ENCODE assay signal across 7 mouse cellular contexts in the genomic region with DNA sequence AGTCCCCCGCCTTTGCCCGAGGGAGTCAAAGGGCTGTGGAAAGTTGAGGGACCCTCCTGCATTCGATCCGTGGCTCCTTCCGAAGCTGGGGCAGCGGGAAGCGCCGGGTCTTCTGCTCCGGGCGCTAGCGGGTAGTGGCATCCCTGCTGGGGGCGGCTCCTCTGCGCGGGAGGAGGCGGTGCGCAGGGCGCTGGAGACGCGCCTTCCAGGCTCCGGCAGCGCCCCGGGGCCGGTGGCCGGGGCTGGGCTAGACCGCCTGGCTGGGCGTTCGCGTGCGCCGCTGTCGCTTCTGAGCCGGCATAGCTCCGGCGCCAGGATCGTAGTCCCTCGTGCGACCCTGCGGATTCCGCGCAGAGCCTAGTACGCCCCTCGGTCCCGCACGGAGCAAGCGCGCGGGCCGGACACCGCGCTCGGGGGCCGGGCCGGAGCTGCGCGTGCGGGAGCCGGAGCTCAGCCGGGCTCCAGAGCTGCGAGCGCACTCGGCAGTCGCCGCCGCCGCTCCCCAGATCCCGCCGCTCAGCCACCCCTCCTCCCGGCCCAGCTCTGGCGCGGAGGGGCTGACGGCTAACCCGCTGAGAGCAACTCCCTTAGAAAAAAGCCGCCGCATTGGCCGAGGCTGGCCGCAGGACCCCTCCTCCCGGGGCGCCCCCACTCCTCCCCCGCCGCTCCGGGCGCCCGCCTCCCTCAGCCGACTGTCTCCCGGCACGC. TPM values are rescaled to one million over a fixed set of nuclear protein-coding genes. Genes with fewer than 3 reads are reported as not detected.
A peak's percentile ranks its signal among the peaks of the same experiment; 100 is the strongest.
DNase-seq lines count a peak whose midpoint lies in the region; TF ChIP-seq lines count a peak whose summit lies in the region.

Bmper (plus strand) TSS at position 236 of the 708 bp plus-strand sequence.

- H3K27me3 ChIP-seq in cerebellum, adult 2 months (ENCODE audit: control insufficient read depth, insufficient read depth, low read length) = no peaks in the 10 kb centered on the region; the same call in 1 of the 2 replicates

- 1% methylated on average over 85 of the region's 86 CpGs for WGBS in cerebellum, adult 2 months

- H3K4me3 ChIP-seq in cerebellum, adult 2 months (replicated peaks; ENCODE audit: insufficient read depth, low read depth, low read length) = peak within 1 kb of the TSS; percentile 61

- TF ChIP-seq POLR2A in cerebellum, adult 2 months (IDR thresholded peaks at IDR 0.05; ENCODE audit: borderline replicate concordance, insufficient read depth, low read length) = no peak

- H3K4me1 ChIP-seq in cerebellum, adult 2 months (ENCODE audit: control insufficient read depth, insufficient read depth, low read length) = no peaks in the 10 kb centered on the region

- H3K27ac ChIP-seq in cerebellum, adult 2 months (ENCODE audit: insufficient read depth, low read length) = no peak within 1 kb of the TSS

- peak; percentile 70 for DNase-seq in adipocyte (ENCODE audit: low spot score)
- DNase-seq in cerebellum, adult 2 months = peak; percentile 35 to 56
- peak; percentile 43 for DNase-seq in forelimb bud, embryonic 11.5 days (ENCODE audit: low read depth, low spot score)
- peak; percentile 71 for DNase-seq in heart, postnatal 4 days
- peak; percentile 42 to 51 for DNase-seq in layer of hippocampus, postnatal 36 days
- DNase-seq in lung, postnatal 25 days (ENCODE audit: low spot score) = peak; percentile 38
- peak; percentile 61 for DNase-seq in right cerebral cortex, postnatal 14 days

- no peak for TF ChIP-seq CTCF in cerebellum, adult 2 months (IDR thresholded peaks at IDR 0.05; ENCODE audit: borderline replicate concordance, insufficient read depth, low read depth, low read length)

RNA-seq across cellular contexts. Expression of gene Bmper, which starts in this region (rescaled TPM):
- polyA plus RNA-seq in cerebellum, adult 2 months (2012; rRNA removed) = 3.2 and 3.5 TPM in 2 replicates
- 1 to 10 TPM; 3.2 to 3.3 TPM for total RNA-seq in heart, postnatal 4 days (2021)
- 1 to 10 TPM; 4.0 to 5.1 TPM for total RNA-seq in layer of hippocampus, postnatal 36 days (2021)
